Mouse (Mus musculus) thymus, adult 2 months (tissue): ENCODE results near the gene Cdh4. TPM values are rescaled to one million over a fixed set of nuclear protein-coding genes. Genes with fewer than 3 reads are reported as not detected.

Experiments used
- DNase-seq: peaks from one replicate; pipeline ENCODE4 v3.0.0; 2021
- H3K27ac ChIP-seq: fragments of 200-500 bp; 2 replicates; pipeline ENCODE4 v1.5.1; 2012; ENCODE audit warnings: low read length, control low read depth; ENCODE audit not compliant: control insufficient read depth, insufficient read depth
- H3K27me3 ChIP-seq: fragments of 200-500 bp; 2 replicates; pipeline ENCODE4 v1.6.1; 2012; ENCODE audit warnings: mild to moderate bottlenecking, low read length, moderate library complexity, mixed read lengths; ENCODE audit not compliant: control insufficient read depth, insufficient read depth
- H3K36me3 ChIP-seq: fragments of 200-500 bp; 2 replicates; pipeline ENCODE4 v1.6.1; 2012; ENCODE audit warnings: mild to moderate bottlenecking, low read length, moderate library complexity; ENCODE audit not compliant: control insufficient read depth, insufficient read depth
- H3K4me1 ChIP-seq: fragments of 200-500 bp; replicated peaks from 2 replicates; pipeline ENCODE4 v1.6.1; 2012; ENCODE audit warnings: low read length; ENCODE audit not compliant: control insufficient read depth, insufficient read depth
- H3K4me3 ChIP-seq: fragments of 200-500 bp; 2 replicates; pipeline ENCODE4 v1.5.1; 2012; ENCODE audit warnings: mild to moderate bottlenecking, low read length, control low read depth, moderate library complexity; ENCODE audit not compliant: control insufficient read depth, insufficient read depth
- CTCF ChIP-seq: fragments of 200-500 bp; IDR thresholded peaks from 2 replicates; pipeline ENCODE4 v1.5.1; 2012; ENCODE audit warnings: mild to moderate bottlenecking, control low read depth, low read length, moderate library complexity, borderline replicate concordance; ENCODE audit not compliant: control insufficient read depth, poor library complexity, insufficient read depth; ENCODE audit errors: extremely low read depth
- POLR2A ChIP-seq: fragments of 200-500 bp; IDR thresholded peaks from 2 replicates; pipeline ENCODE4 v1.6.1; 2012; ENCODE audit warnings: mild to moderate bottlenecking, low read length, control low read depth, moderate library complexity; ENCODE audit not compliant: control insufficient read depth, poor library complexity, insufficient read depth; ENCODE audit errors: extremely low read depth
- WGBS: fragments of 180-500 bp; shearing (Covaris S2); methylation state at CpG from one replicate; pipeline ENCODE4 v1.1.7; 2018; 5-methylcytosine and 5-hydroxymethylcytosine counted together
- polyA plus RNA-seq: library from polyadenylated mRNA; depleted of rRNA; stranded (reverse); fragments of >200 nt; gene quantifications from 2 replicates; pipeline ENCODE4 v1.2.3, GENCODE M21; 2012

Cdh4 gene
- polyA plus RNA-seq, 1 experiment = 9.7 TPM

- no peak for DNase-seq
- H3K27me3 ChIP-seq = no peaks in the 10 kb centered on the region
- H3K27ac ChIP-seq = no peak overlapping the region
- no peaks in the 10 kb centered on the region for H3K36me3 ChIP-seq
- WGBS = 78% methylated on average over 9 of the region's 9 CpGs
- no peak overlapping the region for H3K4me3 ChIP-seq
- no peak for TF ChIP-seq CTCF
- TF ChIP-seq POLR2A = no peak
- no peaks in the 10 kb centered on the region for H3K4me1 ChIP-seq
Measured at GRCm38 (mm10) chr2:179849732-179850131, 407.5 kb downstream of the Cdh4 start.

GRCm38 (mm10) chr2:179852169-179852568 is 409.9 kb downstream of the Cdh4 start:
- no peak for DNase-seq
- Histone ChIP-seq H3K4me1 (no peaks in the 10 kb centered on the region), H3K27me3 (no peaks in the 10 kb centered on the region), H3K36me3 (no peaks in the 10 kb centered on the region), H3K27ac (no peak overlapping the region), H3K4me3 (no peak overlapping the region)
- no peak for TF ChIP-seq CTCF
- no peak for TF ChIP-seq POLR2A
- 91% methylated on average over 10 of the region's 10 CpGs for WGBS

- H3K27me3 ChIP-seq = no peaks in the 10 kb centered on the region
- no peak overlapping the region for H3K27ac ChIP-seq
- TF ChIP-seq CTCF = no peak
- TF ChIP-seq POLR2A = no peak
- H3K36me3 ChIP-seq = no peaks in the 10 kb centered on the region
- no peaks in the 10 kb centered on the region for H3K4me1 ChIP-seq
- 91% methylated on average over 11 of the region's 11 CpGs for WGBS
- no peak overlapping the region for H3K4me3 ChIP-seq
- no peak for DNase-seq
Measured at GRCm38 (mm10) chr2:179852862-179853261, 410.6 kb downstream of the Cdh4 start.

- Histone ChIP-seq H3K4me1 (no peaks in the 10 kb centered on the region), H3K27me3 (no peaks in the 10 kb centered on the region), H3K36me3 (no peaks in the 10 kb centered on the region), H3K4me3 (no peak overlapping the region), H3K27ac (no peak overlapping the region)
- no peak for DNase-seq
- 91% methylated on average over 10 of the region's 10 CpGs for WGBS
- no peak for TF ChIP-seq POLR2A
- no peak for TF ChIP-seq CTCF
Measured at GRCm38 (mm10) chr2:179853892-179854291, 411.7 kb downstream of the Cdh4 start.

- H3K4me1 ChIP-seq = no peaks in the 10 kb centered on the region
- no peak for DNase-seq
- no peak overlapping the region for H3K27ac ChIP-seq
- no peak overlapping the region for H3K4me3 ChIP-seq
- WGBS = 64% methylated on average over 4 of the region's 4 CpGs
- TF ChIP-seq POLR2A (no peak), CTCF (no peak)
- no peaks in the 10 kb centered on the region for H3K36me3 ChIP-seq
- no peaks in the 10 kb centered on the region for H3K27me3 ChIP-seq
Measured at GRCm38 (mm10) chr2:179857086-179857485, 414.9 kb downstream of the Cdh4 start.

- no peaks in the 10 kb centered on the region for H3K27me3 ChIP-seq
- no peak overlapping the region for H3K4me3 ChIP-seq
- H3K27ac ChIP-seq = no peak overlapping the region
- 92% methylated on average over 3 of the region's 3 CpGs for WGBS
- no peaks in the 10 kb centered on the region for H3K4me1 ChIP-seq
- no peak for DNase-seq
- TF ChIP-seq POLR2A = no peak
- no peak for TF ChIP-seq CTCF
- no peaks in the 10 kb centered on the region for H3K36me3 ChIP-seq
Measured at GRCm38 (mm10) chr2:179862676-179863075, 420.4 kb downstream of the Cdh4 start.

- Histone ChIP-seq H3K36me3 (no peaks in the 10 kb centered on the region), H3K4me1 (no peaks in the 10 kb centered on the region), H3K27me3 (no peaks in the 10 kb centered on the region), H3K27ac (no peak overlapping the region), H3K4me3 (no peak overlapping the region)
- WGBS = 84% methylated on average over 3 of the region's 3 CpGs
- TF ChIP-seq CTCF (no peak), POLR2A (no peak)
- DNase-seq = peak; percentile 8
Measured at GRCm38 (mm10) chr2:179863266-179863665, 421.0 kb downstream of the Cdh4 start.
